Mouse (Mus musculus) skeletal muscle tissue, postnatal 0 days (tissue): ENCODE measurements around the gene Sult2a1. TPM values are rescaled to one million over a fixed set of nuclear protein-coding genes. Genes with fewer than 3 reads are reported as not detected.

Experiments used
- polyA plus RNA-seq: library from polyadenylated mRNA; unstranded; fragments of >200 nt; fragmentation: Nextera tagmentation; extraction: Ambion mirVana; gene quantifications from 2 replicates; pipeline ENCODE4 v1.2.1, GENCODE M21; 2015

Gene Sult2a1
- not detected in 2 replicates for polyA plus RNA-seq

GRCm38 (mm10) chr7:13837309-13837708, at the start of gene Sult2a1:
Gene Sult2a1 (minus strand): TSS chr7:13837409.

Other genes starting within 250 kb of the Sult2a1 start
- not detected in 2 replicates for gene Sult2a5, start 213.4 kb downstream of the Sult2a1 start, polyA plus RNA-seq
- gene Sult2a2, start 103.9 kb downstream of the Sult2a1 start, polyA plus RNA-seq, result not detected in 2 replicates
- not detected in 2 replicates for gene Sult2a4, start 152.2 kb upstream of the Sult2a1 start, polyA plus RNA-seq